Mouse (Mus musculus) bone marrow macrophage, adult 2 months (primary cell): ENCODE measurements around the gene Calhm2.

Source experiments
- CTCF ChIP-seq: IDR thresholded peaks from 2 replicates; pipeline ENCODE4 v1.5.1; 2012; ENCODE audit warnings: low read depth, mild to moderate bottlenecking, low read length, moderate library complexity
- POLR2A ChIP-seq: IDR thresholded peaks from 2 replicates; pipeline ENCODE4 v1.6.1; 2012; ENCODE audit warnings: mild to moderate bottlenecking, low read depth, low read length, borderline replicate concordance

DNA sequence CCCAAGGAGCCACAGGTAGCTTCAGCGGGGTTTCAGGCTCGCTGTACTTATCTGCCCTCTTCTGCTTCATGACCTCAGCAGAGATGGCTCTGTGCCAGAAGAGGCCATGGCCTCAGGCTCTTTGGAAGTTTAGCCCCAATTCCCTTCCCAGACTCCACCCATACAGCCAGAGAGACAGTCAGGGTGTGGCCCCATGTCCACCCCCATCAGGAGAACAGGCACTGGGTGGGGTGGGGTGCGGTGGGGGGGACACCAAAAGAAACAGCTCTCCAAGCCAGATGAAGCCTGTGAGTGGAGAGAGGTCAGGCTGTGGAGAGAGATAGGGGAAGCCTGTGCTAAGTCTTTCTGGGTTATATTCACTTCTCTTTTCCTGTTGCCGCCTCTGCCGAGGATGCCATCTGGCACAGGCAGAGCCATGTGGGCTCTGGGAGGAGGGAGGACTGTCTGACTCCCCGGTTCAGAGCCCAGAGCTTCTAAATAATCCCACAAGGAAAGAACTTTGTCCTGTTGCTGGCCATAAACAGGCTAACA, 978 bp downstream of the Calhm2 start:
- no peak for TF ChIP-seq POLR2A
- 0 out of 2 replicates have a peak, but pooled peaks have one; percentile 23 for TF ChIP-seq CTCF
